Mouse (Mus musculus) neural tube, embryonic 14.5 days (tissue): ENCODE results near the gene Hist2h4. TPM values are rescaled to one million over a fixed set of nuclear protein-coding genes. Genes with fewer than 3 reads are reported as not detected.
"Not testable (repeated sequence)": the region's sequence is repeated elsewhere in the genome, so short reads cannot be mapped to it uniquely, and the experiment has no call there.

Experiments used
- ATAC-seq: fragments of 200-750 bp; cut with Nextera tagmentation; 2 replicates; pipeline ENCODE4 v1.8.0; 2017; ENCODE audit warnings: low read depth, mild to moderate bottlenecking, moderate TSS enrichment, moderate library complexity
- H3K27ac ChIP-seq: fragments of 300-500 bp; sonication (generic); 2 replicates; pipeline ENCODE4 v1.5.1; 2014; ENCODE audit warnings: low read depth, mild to moderate bottlenecking, control low read depth, low read length, moderate library complexity, mixed read lengths
- H3K27me3 ChIP-seq: fragments of 300-500 bp; sonication (generic); 2 replicates; pipeline ENCODE4 v1.6.1; 2014; ENCODE audit warnings: low read length; ENCODE audit not compliant: control insufficient read depth, insufficient read depth
- H3K36me3 ChIP-seq: fragments of 300-500 bp; sonication (generic); 2 replicates; pipeline ENCODE4 v1.6.1; 2014; ENCODE audit warnings: low read length, mixed read lengths; ENCODE audit not compliant: control insufficient read depth, insufficient read depth
- H3K4me1 ChIP-seq: fragments of 300-500 bp; sonication (generic); 2 replicates; pipeline ENCODE4 v1.6.1; 2014; ENCODE audit warnings: low read length; ENCODE audit not compliant: control insufficient read depth, insufficient read depth
- H3K4me2 ChIP-seq: fragments of 300-500 bp; sonication (generic); 2 replicates; pipeline ENCODE4 v1.6.1; 2014; ENCODE audit warnings: mild to moderate bottlenecking, low read depth, low read length, control low read depth
- H3K4me3 ChIP-seq: fragments of 300-500 bp; sonication (generic); 2 replicates; pipeline ENCODE4 v1.5.1; 2014; ENCODE audit warnings: low read depth, low read length, control low read depth, mixed read lengths
- H3K9ac ChIP-seq: fragments of 300-500 bp; sonication (generic); replicated peaks from 2 replicates; pipeline ENCODE4 v1.6.1; 2014; ENCODE audit warnings: low read depth, mild to moderate bottlenecking, control low read depth, low read length, mixed read lengths
- H3K9me3 ChIP-seq: fragments of 300-500 bp; sonication (generic); 2 replicates; pipeline ENCODE4 v1.6.1; 2016; ENCODE audit warnings: low read length; ENCODE audit not compliant: control insufficient read depth
- WGBS: fragments of 180-500 bp; shearing (Covaris S2); extraction: QIAGEN DNeasy Blood & Tissue Kit; methylation state at CpG from one replicate; pipeline ENCODE4 v1.1.7; 2014; 5-methylcytosine and 5-hydroxymethylcytosine counted together
- polyA plus RNA-seq: library from polyadenylated mRNA; unstranded; fragments of >200 nt; fragmentation: Nextera tagmentation; extraction: Ambion mirVana; gene quantifications from 2 replicates; pipeline ENCODE4 v1.2.1, GENCODE M21; 2014

Hist2h4 gene
- polyA plus RNA-seq, 1 experiment from 2014 or later = 4.2 TPM

DNA sequence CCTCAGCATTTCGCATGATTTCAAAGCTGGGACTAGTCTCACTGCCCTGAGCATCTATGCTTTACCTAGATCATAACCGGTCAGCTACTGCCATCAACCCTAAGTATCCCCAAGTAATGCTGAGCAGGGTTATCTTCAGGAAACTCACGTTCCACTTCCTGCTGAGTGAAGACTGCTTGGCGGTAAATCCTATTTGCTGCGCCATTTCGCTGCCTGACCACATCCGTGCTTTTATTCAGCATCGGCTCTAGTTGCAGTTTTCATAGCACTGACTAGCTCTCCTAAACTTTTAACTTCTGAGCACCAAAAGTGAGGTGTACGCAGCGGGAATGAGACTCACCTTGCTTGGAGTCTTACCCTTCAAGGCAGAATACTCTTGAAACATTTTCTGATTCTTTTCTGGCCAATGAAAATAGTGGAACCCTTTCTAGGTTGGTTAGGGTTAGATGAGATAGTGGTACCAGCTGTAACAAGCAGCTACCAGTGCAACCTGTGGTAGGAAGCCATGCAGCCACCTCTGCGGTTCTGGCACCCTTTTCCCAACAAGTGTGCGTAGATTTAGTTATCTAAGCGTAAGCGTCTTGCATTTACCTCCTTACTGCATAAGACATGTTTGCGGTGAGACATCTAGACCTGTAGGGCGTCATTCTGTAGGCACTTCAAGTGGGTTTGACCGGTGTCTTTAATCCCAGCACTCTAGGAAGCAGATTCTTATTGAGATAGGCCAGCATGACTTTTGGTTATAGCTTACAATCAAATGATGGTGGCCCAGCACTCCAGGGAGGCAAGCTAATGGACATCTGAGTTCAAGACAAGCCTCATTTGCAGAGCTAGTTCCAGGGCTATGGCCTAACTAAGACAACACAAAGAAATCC is 10.7 kb upstream of the Hist2h4 start:
- no peak overlapping the region for H3K9ac ChIP-seq
- no peaks in the 10 kb centered on the region for H3K9me3 ChIP-seq
- no peaks in the 10 kb centered on the region for H3K27me3 ChIP-seq
- ATAC-seq = no peak
- no peaks in the 10 kb centered on the region for H3K36me3 ChIP-seq
- no peak overlapping the region for H3K4me3 ChIP-seq
- H3K4me1 ChIP-seq = 0 out of 2 replicates have a peak, but pooled peaks cover 3% of the 10 kb centered on the region
- 90% methylated on average over 17 of the region's 17 CpGs for WGBS
- no peak overlapping the region for H3K27ac ChIP-seq
- no peak overlapping the region for H3K4me2 ChIP-seq

DNA sequence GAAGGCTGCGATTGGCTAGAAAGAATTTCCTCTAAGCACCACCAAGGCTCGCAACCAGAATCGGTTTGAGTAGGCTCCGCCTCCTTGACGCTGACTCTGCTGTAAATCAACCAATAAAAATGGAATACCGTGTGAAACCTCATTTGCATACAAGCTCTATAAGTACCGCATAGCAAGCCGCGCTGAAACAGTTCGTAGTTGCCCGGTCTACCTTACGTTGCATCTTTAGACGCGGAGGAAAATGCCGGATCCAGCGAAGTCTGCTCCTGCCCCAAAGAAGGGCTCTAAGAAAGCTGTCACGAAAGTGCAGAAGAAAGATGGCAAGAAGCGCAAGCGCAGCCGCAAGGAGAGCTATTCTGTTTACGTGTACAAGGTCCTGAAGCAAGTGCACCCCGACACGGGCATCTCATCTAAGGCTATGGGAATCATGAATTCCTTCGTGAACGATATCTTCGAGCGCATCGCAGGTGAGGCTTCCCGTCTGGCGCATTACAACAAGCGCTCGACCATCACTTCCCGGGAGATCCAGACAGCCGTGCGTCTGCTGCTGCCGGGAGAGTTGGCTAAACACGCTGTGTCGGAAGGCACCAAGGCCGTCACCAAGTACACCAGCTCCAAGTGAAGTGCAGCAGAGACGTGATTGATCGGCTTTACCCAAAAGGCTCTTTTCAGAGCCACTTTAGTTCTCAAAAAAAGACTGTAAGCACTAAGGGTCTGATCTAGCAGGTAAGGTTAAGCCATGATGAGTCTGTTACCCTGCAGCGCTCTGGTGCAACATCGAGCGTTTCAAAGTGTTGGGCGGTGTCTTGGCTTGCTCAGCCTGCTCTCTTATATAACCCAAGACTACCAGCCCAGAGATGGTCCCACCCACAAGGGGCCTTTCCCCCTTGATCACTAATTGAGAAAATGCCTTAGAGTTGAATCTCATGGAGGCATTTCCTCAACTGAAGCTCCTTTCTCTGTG is 6.7 kb upstream of the Hist2h4 start, which contains the start of gene Hist2h2bb:
Gene Hist2h2bb, plus strand, starts transcription at position 242 of the 964 bp plus-strand sequence.
- peak within 1 kb of the TSS; percentile 93 for H3K4me2 ChIP-seq
- peak within 1 kb of the TSS; percentile 92 for H3K27ac ChIP-seq
- no peaks in the 10 kb centered on the region for H3K27me3 ChIP-seq
- WGBS = under 1% methylated on average over 45 of the region's 45 CpGs
- ATAC-seq = peak; percentile 96
- peak within 1 kb of the TSS; percentile 59 for H3K9ac ChIP-seq
- peaks cover 7% of the 10 kb centered on the region; the same call in 1 of the 2 replicates for H3K4me1 ChIP-seq
- H3K4me3 ChIP-seq = peak within 1 kb of the TSS; percentile 55
- H3K36me3 ChIP-seq = no peaks in the 10 kb centered on the region
- no peaks in the 10 kb centered on the region for H3K9me3 ChIP-seq

DNA sequence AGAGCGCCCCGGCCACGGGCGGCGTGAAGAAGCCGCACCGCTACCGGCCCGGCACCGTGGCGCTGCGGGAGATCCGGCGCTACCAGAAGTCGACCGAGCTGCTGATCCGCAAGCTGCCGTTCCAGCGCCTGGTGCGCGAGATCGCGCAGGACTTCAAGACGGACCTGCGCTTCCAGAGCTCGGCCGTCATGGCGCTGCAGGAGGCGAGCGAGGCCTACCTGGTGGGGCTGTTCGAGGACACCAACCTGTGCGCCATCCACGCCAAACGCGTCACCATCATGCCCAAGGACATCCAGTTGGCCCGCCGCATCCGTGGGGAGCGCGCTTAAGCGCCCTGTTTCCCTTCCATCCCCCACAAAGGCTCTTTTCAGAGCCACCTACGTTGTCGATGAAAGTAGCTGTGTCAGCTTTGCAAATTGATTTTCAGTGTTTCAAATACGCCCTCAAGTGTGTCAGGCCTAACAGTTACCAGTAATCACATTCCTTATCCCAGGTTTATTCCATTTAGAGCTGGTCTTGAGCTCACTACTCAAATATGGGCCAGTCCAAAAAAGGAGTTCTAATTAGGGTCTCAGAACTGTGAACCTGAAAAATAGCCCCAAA is 5.8 kb upstream of the Hist2h4 start:
- H3K36me3 ChIP-seq, H3K9me3 ChIP-seq, H3K27me3 ChIP-seq: not testable (repeated sequence)
- Histone ChIP-seq H3K4me3 (peak overlapping the region; percentile 55), H3K4me2 (peak overlapping the region; percentile 93), H3K9ac (peak overlapping the region; percentile 53), H3K4me1 (peaks cover 16% of the 10 kb centered on the region; the same call in 1 of the 2 replicates), H3K27ac (peak overlapping the region; percentile 92)
- WGBS = under 1% methylated on average over 9 of the region's 44 CpGs
- peak; percentile 47 for ATAC-seq

DNA sequence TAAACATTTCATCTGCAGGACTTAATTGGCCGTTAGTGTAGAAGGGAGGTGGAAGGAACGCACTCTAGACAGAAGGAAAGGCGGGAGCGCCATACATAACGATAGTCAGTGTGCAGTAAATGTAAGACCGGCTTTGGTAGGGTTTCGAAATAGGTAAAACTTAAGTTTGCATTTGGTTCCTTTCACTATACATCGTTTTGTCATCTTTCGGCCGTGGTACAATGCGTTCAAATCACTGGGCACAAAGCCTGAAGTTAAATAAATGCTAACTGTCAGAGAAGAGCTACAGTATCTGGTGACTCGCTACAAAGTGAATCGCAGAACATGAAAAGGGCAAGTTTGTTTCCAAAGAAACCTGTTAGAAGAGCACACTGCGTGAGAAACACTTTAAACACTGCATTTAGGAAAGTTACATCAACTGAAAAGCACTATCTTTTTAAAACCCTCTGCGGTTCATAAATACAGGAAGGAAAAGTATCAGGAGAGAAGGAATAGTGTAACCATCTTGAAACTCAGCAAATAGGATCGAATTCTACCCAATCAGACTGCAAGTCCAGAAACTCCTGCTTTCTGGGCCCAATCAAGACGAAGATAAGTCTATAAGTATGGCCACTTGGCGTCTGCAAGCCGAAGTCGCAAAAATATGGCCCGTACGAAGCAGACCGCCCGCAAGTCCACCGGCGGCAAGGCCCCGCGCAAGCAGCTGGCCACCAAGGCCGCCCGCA is 5.1 kb upstream of the Hist2h4 start, which contains the start of gene Hist2h3b:
Gene Hist2h3b, plus strand, starts transcription at position 604 of the 725 bp plus-strand sequence.
- H3K9ac ChIP-seq = peak within 1 kb of the TSS; percentile 53
- 17% methylated on average over 28 of the region's 30 CpGs for WGBS
- peak within 1 kb of the TSS; percentile 93 for H3K4me2 ChIP-seq
- H3K27ac ChIP-seq = peak within 1 kb of the TSS; percentile 92
- H3K27me3 ChIP-seq = no peaks in the 10 kb centered on the region
- no peaks in the 10 kb centered on the region for H3K36me3 ChIP-seq
- peak; percentile 65 for ATAC-seq
- peaks cover 20% of the 10 kb centered on the region; the same call in 1 of the 2 replicates for H3K4me1 ChIP-seq
- peak within 1 kb of the TSS; percentile 55 for H3K4me3 ChIP-seq
- H3K9me3 ChIP-seq = no peaks in the 10 kb centered on the region

DNA sequence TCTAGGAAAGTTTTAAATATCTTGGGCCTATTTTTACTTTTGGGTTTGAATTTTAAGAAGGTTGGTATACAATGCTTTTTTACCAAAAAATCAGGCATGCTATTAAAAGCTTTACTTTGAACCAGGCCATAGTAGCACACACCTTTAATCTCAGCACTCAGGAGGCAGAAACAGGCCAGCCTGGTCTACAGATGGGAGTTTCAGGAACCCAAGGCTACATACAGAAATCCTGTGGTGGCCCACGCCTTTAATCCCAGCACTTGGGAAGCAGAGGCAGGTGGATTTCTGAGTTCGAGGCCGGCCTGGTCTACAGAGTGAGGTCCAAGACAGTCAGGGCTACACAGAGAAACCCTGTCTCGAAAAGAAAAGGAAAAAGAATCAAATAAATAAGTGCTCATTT is 4.4 kb upstream of the Hist2h4 start:
- Histone ChIP-seq H3K9ac (no peak overlapping the region), H3K9me3 (no peaks in the 10 kb centered on the region), H3K4me2 (no peak overlapping the region), H3K4me1 (peaks cover 20% of the 10 kb centered on the region; the same call in 1 of the 2 replicates), H3K36me3 (no peaks in the 10 kb centered on the region), H3K4me3 (no peak overlapping the region), H3K27ac (no peak overlapping the region; the same call in 1 of the 2 replicates), H3K27me3 (no peaks in the 10 kb centered on the region)
- 82% methylated on average over 4 of the region's 4 CpGs for WGBS
- no peak for ATAC-seq

DNA sequence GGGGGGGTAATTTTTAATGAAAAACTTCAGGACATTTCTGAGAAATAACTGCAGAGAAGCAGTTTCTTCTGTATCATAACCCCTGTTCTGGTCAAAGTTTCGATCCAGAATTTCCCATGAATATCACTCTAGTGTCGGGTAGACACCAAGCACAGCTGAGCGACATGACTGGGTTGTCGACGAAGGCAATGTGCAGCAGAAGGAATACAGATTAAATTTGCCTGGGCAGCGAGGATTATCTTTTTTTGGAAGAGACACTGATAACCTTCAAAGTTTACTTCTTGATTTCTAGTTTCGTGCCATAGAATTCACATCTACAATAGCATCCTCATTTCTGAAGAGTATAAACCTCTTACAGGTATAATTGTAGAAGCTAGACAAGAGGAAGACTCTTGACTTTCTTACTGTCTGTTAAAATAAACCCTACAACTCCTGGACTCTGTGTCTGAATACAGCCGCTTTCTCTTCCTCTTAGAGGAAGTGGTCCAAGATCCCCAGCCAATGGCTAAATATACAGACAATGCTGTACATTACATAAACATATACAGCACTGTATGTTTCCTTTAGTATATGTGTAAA is 3.1 kb upstream of the Hist2h4 start:
- Histone ChIP-seq H3K4me3 (no peak overlapping the region), H3K27ac (no peak overlapping the region), H3K36me3 (no peaks in the 10 kb centered on the region), H3K9ac (no peak overlapping the region), H3K4me2 (no peak overlapping the region), H3K9me3 (no peaks in the 10 kb centered on the region), H3K4me1 (peaks cover 20% of the 10 kb centered on the region; the same call in 1 of the 2 replicates), H3K27me3 (no peaks in the 10 kb centered on the region)
- 93% methylated on average over 8 of the region's 8 CpGs for WGBS
- no peak for ATAC-seq

DNA sequence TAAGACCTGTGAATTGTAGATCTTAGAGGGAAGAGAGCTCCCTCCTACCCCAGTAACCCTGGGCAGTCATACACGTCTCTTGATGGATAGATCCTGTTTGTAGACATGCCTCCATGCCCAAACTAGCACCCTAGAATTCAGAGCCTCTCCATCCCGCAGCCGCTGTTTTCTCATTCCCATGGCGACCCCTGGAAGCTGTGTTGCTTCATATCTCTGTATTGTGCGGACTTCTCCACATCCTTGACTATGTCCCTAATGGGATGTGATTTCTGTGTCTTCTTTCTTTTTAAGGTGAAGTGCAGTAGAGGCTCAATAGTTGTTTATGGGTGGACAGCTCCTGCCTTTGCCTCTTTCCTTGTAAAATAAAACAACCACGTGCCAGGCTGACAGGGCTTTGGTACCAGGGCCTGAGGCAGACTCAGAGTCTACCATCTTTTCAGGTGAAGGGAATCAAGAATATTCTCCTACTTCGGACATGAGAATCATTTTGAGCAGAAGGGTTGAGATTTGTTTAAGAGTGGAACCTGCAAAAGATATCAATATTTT is 1.4 kb upstream of the Hist2h4 start:
- Histone ChIP-seq H3K9ac (0 out of 2 replicates have a peak overlapping the region, but pooled peaks have one; percentile 84), H3K27ac (peak overlapping the region; percentile 97; the same call in 1 of the 2 replicates), H3K27me3 (no peaks in the 10 kb centered on the region), H3K9me3 (no peaks in the 10 kb centered on the region), H3K36me3 (no peaks in the 10 kb centered on the region), H3K4me3 (no peak overlapping the region; the same call in 1 of the 2 replicates), H3K4me2 (peak overlapping the region; percentile 77; the same call in 1 of the 2 replicates), H3K4me1 (peaks cover 20% of the 10 kb centered on the region; the same call in 1 of the 2 replicates)
- ATAC-seq = no peak
- WGBS = 71% methylated on average over 7 of the region's 7 CpGs
